Mouse (Mus musculus) thymus, adult 2 months (tissue): ENCODE data around the gene Coa4. TPM values are rescaled to one million over a fixed set of nuclear protein-coding genes. Genes with fewer than 3 reads are reported as not detected.
A peak's percentile ranks its signal among the peaks of the same experiment; 100 is the strongest.

Experiments used
- DNase-seq: peaks from one replicate; pipeline ENCODE4 v3.0.0; 2021
- H3K27ac ChIP-seq: fragments of 200-500 bp; 2 replicates; pipeline ENCODE4 v1.5.1; 2012; ENCODE audit warnings: low read length, control low read depth; ENCODE audit not compliant: control insufficient read depth, insufficient read depth
- H3K27me3 ChIP-seq: fragments of 200-500 bp; 2 replicates; pipeline ENCODE4 v1.6.1; 2012; ENCODE audit warnings: mild to moderate bottlenecking, low read length, moderate library complexity, mixed read lengths; ENCODE audit not compliant: control insufficient read depth, insufficient read depth
- H3K36me3 ChIP-seq: fragments of 200-500 bp; 2 replicates; pipeline ENCODE4 v1.6.1; 2012; ENCODE audit warnings: mild to moderate bottlenecking, low read length, moderate library complexity; ENCODE audit not compliant: control insufficient read depth, insufficient read depth
- H3K4me1 ChIP-seq: fragments of 200-500 bp; replicated peaks from 2 replicates; pipeline ENCODE4 v1.6.1; 2012; ENCODE audit warnings: low read length; ENCODE audit not compliant: control insufficient read depth, insufficient read depth
- H3K4me3 ChIP-seq: fragments of 200-500 bp; 2 replicates; pipeline ENCODE4 v1.5.1; 2012; ENCODE audit warnings: mild to moderate bottlenecking, low read length, control low read depth, moderate library complexity; ENCODE audit not compliant: control insufficient read depth, insufficient read depth
- CTCF ChIP-seq: fragments of 200-500 bp; IDR thresholded peaks from 2 replicates; pipeline ENCODE4 v1.5.1; 2012; ENCODE audit warnings: mild to moderate bottlenecking, control low read depth, low read length, moderate library complexity, borderline replicate concordance; ENCODE audit not compliant: control insufficient read depth, poor library complexity, insufficient read depth; ENCODE audit errors: extremely low read depth
- POLR2A ChIP-seq: fragments of 200-500 bp; IDR thresholded peaks from 2 replicates; pipeline ENCODE4 v1.6.1; 2012; ENCODE audit warnings: mild to moderate bottlenecking, low read length, control low read depth, moderate library complexity; ENCODE audit not compliant: control insufficient read depth, poor library complexity, insufficient read depth; ENCODE audit errors: extremely low read depth
- WGBS: fragments of 180-500 bp; shearing (Covaris S2); methylation state at CpG from one replicate; pipeline ENCODE4 v1.1.7; 2018; 5-methylcytosine and 5-hydroxymethylcytosine counted together
- polyA plus RNA-seq: library from polyadenylated mRNA; depleted of rRNA; stranded (reverse); fragments of >200 nt; gene quantifications from 2 replicates; pipeline ENCODE4 v1.2.3, GENCODE M21; 2012; rRNA removed

The Coa4 gene
- polyA plus RNA-seq = 9.1 and 10.1 TPM in 2 replicates

DNA sequence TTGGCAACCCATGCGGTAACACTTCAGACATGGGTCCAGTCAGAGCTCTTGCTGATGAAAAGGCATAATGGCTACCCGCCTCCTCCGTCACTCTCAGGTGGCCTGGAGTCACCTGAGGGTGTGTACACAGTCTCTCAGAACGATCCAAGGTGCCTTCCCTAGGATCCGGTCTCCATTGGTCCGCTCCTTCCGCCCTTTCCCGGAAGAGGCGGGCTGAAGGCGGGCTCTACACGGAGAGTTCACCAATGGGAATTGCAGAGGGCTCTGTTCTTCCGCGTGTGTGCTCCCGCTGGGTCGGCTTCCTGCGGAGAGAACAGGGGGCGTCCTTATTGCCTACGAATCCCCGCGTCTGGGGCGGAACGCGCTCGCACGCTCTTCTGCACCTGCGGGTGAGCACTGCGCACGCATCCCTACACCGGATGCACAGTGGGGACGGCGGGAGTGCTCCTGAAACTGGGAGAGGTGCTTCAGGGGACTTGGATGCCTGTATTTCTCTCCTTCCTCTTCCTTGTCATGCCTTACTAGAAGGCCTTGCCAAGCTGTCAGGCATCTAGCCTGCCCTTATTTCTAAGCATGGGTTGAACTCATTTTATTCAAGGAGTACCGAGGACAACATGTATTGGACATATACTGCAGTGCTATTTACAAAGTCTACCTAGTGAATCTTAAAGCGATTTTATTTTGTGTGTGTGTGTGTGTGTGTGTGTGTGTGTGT lies at the start of gene Coa4:
Gene Coa4 (plus strand): TSS at position 268 of the 715 bp plus-strand sequence.
- DNase-seq = peak; percentile 86
- Histone ChIP-seq H3K36me3 (peaks cover 6% of the 10 kb centered on the region), H3K4me1 (peaks cover 2% of the 10 kb centered on the region), H3K27me3 (no peaks in the 10 kb centered on the region), H3K27ac (peak within 1 kb of the TSS; percentile 24), H3K4me3 (peak within 1 kb of the TSS; percentile 59)
- WGBS = under 1% methylated on average over 33 of the region's 33 CpGs
- TF ChIP-seq POLR2A (peak; percentile 73; the same call in 1 of the 2 replicates), CTCF (peak; percentile 48; the same call in 1 of the 2 replicates)

DNA sequence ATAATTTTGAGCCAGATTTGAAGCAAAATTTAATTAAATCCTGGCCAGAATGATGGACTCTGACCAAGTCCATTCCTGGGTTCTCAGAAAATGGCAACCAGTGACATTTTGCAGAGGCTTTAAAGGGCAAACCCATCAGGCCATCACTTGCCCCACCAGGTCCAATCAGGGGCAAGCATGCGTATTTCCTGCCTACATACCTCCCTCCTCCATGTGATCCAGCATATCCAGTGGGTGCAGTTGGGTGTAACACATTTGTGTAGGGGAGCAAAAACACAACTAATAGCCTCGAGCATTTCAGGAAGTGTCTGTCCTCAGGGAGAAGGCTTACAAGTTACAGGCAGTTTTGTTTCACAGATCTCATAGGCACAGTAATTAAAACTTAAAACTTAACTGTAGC lies 49.6 kb upstream of the Coa4 start:
- TF ChIP-seq CTCF (no peak), POLR2A (no peak)
- Histone ChIP-seq H3K27me3 (no peaks in the 10 kb centered on the region), H3K27ac (peak overlapping the region; percentile 2; the same call in 1 of the 2 replicates), H3K4me1 (peaks cover 21% of the 10 kb centered on the region), H3K36me3 (no peaks in the 10 kb centered on the region), H3K4me3 (no peak overlapping the region)
- 45% methylated on average over 2 of the region's 2 CpGs for WGBS
- DNase-seq = no peak

DNA sequence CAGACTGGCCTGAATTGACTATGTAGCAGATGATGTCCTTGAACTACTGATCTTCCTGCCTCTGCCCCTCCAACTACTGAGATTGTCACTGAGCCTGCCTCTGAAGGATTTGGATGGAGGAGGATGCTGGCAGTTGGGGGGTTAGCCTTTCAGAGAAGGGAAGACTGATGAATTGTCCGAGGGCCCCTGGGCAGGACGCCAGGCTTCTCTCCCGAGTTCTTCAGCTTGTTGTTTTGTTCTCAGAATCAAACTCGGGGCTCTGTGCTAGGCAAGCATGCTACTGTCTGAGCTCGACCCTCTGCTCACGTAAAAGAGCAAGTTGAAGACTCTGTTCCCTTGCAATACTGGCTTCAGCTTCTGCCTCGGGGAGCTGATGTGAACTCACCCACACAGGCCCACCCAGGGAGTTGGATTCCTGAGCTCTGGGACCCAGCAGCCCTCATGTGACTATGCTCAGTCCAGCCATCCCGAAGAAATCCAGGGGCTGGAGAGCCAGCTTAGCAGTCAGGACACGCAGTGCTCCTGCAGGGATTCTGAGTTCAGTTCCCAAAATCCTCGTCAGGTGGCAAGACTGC lies 48.3 kb upstream of the Coa4 start:
- Histone ChIP-seq H3K36me3 (no peaks in the 10 kb centered on the region), H3K4me1 (peaks cover 21% of the 10 kb centered on the region), H3K4me3 (no peak overlapping the region), H3K27me3 (no peaks in the 10 kb centered on the region), H3K27ac (no peak overlapping the region)
- TF ChIP-seq CTCF (no peak), POLR2A (no peak)
- DNase-seq = no peak
- 83% methylated on average over 10 of the region's 10 CpGs for WGBS

DNA sequence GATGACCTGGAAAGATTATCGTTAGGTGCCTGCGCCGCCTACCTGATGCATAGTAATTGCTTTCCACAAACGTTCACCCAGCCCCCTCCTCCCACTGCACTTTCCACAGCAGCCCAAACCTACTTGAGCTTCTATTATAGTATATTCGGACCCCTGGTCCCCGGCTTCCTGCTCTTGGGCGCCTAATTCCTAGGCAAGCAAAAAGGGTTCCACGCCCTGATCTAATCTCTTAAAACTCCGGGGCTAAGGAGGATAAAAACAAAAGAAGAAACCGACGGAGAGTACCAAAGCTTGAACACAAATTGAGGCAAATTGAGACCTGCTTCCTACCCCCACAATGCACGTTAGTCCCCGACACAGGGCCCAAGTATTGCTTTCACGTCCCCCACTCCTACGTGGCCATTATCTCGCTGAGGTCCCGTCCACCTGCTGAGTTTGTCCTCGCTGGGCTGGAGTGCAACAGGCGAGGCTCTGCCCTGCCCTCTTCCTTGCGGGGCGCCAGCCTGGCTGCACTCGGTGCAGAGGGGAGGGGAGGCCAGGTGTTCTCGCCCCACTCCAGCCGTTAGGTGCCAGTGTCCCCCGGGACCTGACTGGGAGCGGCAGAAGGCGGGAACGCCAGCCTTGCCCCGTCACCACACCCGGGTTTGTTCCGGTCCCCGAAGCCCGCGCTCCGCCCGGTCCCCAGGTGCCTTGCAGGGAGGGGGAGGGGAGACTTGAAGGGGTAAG lies 44.3 kb upstream of the Coa4 start:
- Histone ChIP-seq H3K36me3 (peaks cover 16% of the 10 kb centered on the region), H3K27ac (peak overlapping the region; percentile 42), H3K4me1 (peaks cover 32% of the 10 kb centered on the region), H3K4me3 (peak overlapping the region; percentile 70), H3K27me3 (no peaks in the 10 kb centered on the region)
- TF ChIP-seq CTCF (no peak), POLR2A (no peak)
- DNase-seq = peak; percentile 52
- WGBS = 1% methylated on average over 36 of the region's 36 CpGs

DNA sequence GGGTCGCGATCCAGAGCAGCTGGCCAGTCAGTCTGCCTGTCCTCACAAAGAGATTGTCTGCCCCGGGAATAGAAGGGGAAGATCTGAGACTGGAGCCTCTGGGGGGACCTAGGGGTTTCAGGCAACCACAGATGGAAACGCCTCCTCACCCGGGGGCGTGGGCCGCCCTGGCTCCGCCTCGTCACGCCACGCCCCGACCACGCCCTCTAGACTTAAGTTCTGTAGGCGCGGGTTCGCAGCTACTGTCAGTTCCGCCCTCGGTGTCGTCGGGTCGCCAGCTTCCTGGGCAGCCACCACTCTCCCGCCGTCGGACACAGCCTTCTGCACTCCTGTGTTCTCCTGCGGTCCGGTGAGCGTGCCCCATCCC lies 43.8 kb upstream of the Coa4 start, which contains the start of gene Ucp2:
Gene Ucp2 (plus strand): TSS at position 221 of the 367 bp plus-strand sequence.
- peak; percentile 97 for DNase-seq
- 0 out of 2 replicates have a peak, but pooled peaks have one; percentile 19 for TF ChIP-seq CTCF
- peak; percentile 98 for TF ChIP-seq POLR2A
- Histone ChIP-seq H3K4me1 (peaks cover 34% of the 10 kb centered on the region), H3K27ac (peak within 1 kb of the TSS; percentile 92), H3K4me3 (peak within 1 kb of the TSS; percentile 70), H3K27me3 (no peaks in the 10 kb centered on the region), H3K36me3 (peaks cover 22% of the 10 kb centered on the region)
- 0% methylated on average over 27 of the region's 27 CpGs for WGBS

DNA sequence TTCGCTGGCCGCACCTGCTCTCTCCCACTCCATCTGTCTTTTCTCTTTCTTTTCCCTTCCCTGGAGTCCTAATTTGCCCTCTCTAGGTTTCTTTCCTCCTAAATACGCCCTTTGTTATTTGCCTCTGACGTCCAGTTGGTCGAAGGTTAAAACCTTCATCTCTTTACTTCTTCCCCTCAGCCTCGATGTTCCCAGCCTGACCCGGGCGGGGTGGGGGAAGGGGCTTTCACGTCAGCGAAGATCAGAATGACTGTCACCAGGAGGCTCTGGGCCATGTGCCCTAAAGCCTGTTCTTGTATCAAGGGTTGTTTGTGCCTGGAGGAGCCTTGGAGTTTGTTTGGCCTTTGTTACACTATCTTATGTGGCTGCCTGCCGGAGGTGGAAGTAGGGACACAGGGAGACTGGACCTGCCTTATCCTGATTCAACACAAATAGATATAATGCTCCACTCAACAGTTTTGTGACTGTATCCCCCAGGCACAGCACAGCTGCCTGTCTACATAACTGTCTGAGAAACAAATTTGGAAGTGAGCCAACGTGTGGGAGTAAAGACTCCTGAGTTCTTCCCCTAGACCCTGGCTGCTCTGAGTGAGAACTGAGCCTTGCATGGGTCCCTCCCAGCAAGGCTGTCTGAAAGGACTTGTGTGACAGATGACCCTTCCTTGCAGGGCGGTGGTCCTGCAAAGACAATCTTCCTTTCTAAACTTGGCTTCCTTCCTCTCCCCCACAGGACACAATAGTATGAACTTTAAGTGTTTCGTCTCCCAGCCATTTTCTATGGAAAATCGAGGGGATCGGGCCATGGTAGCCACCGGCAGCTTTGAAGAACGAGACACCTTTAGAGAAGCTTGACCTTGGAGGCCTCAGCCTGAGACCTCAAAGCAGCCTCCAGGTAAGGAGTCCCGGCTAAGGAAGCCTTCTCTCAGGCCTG lies 43.1 kb upstream of the Coa4 start:
- DNase-seq = peak; percentile 61
- no peaks in the 10 kb centered on the region for H3K27me3 ChIP-seq
- H3K27ac ChIP-seq = peak overlapping the region; percentile 92
- H3K4me3 ChIP-seq = peak overlapping the region; percentile 70
- 6% methylated on average over 19 of the region's 19 CpGs for WGBS
- peaks cover 28% of the 10 kb centered on the region for H3K36me3 ChIP-seq
- peaks cover 30% of the 10 kb centered on the region for H3K4me1 ChIP-seq
- no peak for TF ChIP-seq POLR2A
- no peak for TF ChIP-seq CTCF
